Mouse (Mus musculus) cerebellum, postnatal 10 days (tissue): ENCODE measurements around the gene Bend5.

Experiments
- DNase-seq, 2 experiments: peaks; one replicate each; pipeline ENCODE4 v3.0.0; 2021; ENCODE audit warnings: mixed read lengths in 2 of 2

The Bend5 gene

GRCm38 (mm10) chr4:111414818-111415488, at the start of gene Bend5:
Bend5 (plus strand) TSS chr4:111415006.
- peak; percentile 56 to 57 for DNase-seq

GRCm38 (mm10) chr4:111367771-111368170, 47.0 kb upstream of the Bend5 start:
- no peak for DNase-seq

GRCm38 (mm10) chr4:111377159-111377558, 37.6 kb upstream of the Bend5 start:
- no peak for DNase-seq

GRCm38 (mm10) chr4:111378071-111378470, 36.7 kb upstream of the Bend5 start:
- DNase-seq: no peak

GRCm38 (mm10) chr4:111383101-111383500, 31.7 kb upstream of the Bend5 start:
- no peak for DNase-seq

GRCm38 (mm10) chr4:111390736-111391135, 24.1 kb upstream of the Bend5 start:
- no peak for DNase-seq

- no peak for DNase-seq
Observed at GRCm38 (mm10) chr4:111399784-111400183, 15.0 kb upstream of the Bend5 start.

- peak; percentile 24 to 39 for DNase-seq
Observed at GRCm38 (mm10) chr4:111400676-111401075, 14.1 kb upstream of the Bend5 start.

- DNase-seq: no peak
Observed at GRCm38 (mm10) chr4:111403243-111403642, 11.6 kb upstream of the Bend5 start.

GRCm38 (mm10) chr4:111410731-111411130, 4.1 kb upstream of the Bend5 start:
- DNase-seq: no peak

- peak; percentile 70 to 72 for DNase-seq
Observed at GRCm38 (mm10) chr4:111414399-111414798, 407 bp upstream of the Bend5 start.

GRCm38 (mm10) chr4:111416126-111416525, 1.3 kb downstream of the Bend5 start:
- DNase-seq: no peak

- DNase-seq: no peak
Observed at GRCm38 (mm10) chr4:111416551-111416950, 1.7 kb downstream of the Bend5 start.

GRCm38 (mm10) chr4:111417716-111418115, 2.9 kb downstream of the Bend5 start:
- DNase-seq: no peak

- DNase-seq: no peak
Observed at GRCm38 (mm10) chr4:111419476-111419875, 4.7 kb downstream of the Bend5 start.

GRCm38 (mm10) chr4:111420031-111420430, 5.2 kb downstream of the Bend5 start:
- DNase-seq: no peak

GRCm38 (mm10) chr4:111420955-111421354, 6.1 kb downstream of the Bend5 start:
- no peak for DNase-seq

- no peak for DNase-seq
Observed at GRCm38 (mm10) chr4:111421785-111422184, 7.0 kb downstream of the Bend5 start.

- DNase-seq: no peak
Observed at GRCm38 (mm10) chr4:111424371-111424950, 9.7 kb downstream of the Bend5 start.

GRCm38 (mm10) chr4:111425170-111425569, 10.4 kb downstream of the Bend5 start:
- DNase-seq: no peak

- no peak for DNase-seq
Observed at GRCm38 (mm10) chr4:111431186-111431585, 16.4 kb downstream of the Bend5 start.

GRCm38 (mm10) chr4:111432013-111432412, 17.2 kb downstream of the Bend5 start:
- no peak for DNase-seq

- no peak for DNase-seq
Observed at GRCm38 (mm10) chr4:111432417-111432816, 17.6 kb downstream of the Bend5 start.

GRCm38 (mm10) chr4:111441709-111442108, 26.9 kb downstream of the Bend5 start:
- no peak for DNase-seq
